Mouse (Mus musculus): ENCODE measurements around the gene Tk2.

DNA sequence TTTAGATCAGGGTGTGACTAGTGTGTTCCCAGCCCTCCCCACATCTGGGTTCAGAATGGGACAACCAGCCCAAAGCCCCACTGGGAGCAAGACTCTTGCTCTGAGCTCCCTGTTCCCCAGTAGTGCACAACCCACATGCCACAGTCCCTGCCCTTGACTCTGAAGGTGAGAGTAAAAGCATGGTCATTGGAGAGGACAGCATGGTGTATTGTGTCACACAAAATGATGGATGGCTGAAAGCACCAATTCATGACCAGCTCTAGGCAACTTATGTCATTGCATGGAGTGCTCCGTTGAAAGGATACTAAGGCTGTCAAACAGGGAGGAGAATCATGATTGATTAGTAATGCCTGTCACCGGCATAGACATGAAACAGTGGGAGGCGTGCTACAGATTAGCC is 43.1 kb downstream of the Tk2 start:
- TF ChIP-seq CTCF (IDR thresholded peaks at IDR 0.05; ENCODE audit: low read depth, low read length) (no peak), POLR2A (IDR thresholded peaks at IDR 0.05; ENCODE audit: extremely low read depth, insufficient read depth, low read length) (no peak)
